Mouse (Mus musculus) gastrocnemius, postnatal 36 days (tissue): ENCODE measurements around the gene Zfp184. TPM values are rescaled to one million over a fixed set of nuclear protein-coding genes. Genes with fewer than 3 reads are reported as not detected.

Experiments used
- DNase-seq, 2 experiments: peaks; one replicate each; pipeline ENCODE4 v3.0.0; 2022
- intact Hi-C: fragments of 180-260 bp; cut with DNase I; formaldehyde crosslinking; loops from one replicate; pipeline ENCODE4 v1.15.1; 2025
- total RNA-seq, 2 experiments: library from RNA; stranded (reverse); gene quantifications; 2 replicates each; pipeline ENCODE4 v1.2.3; 2021

Gene Zfp184
- total RNA-seq, 2 experiments from 2014 or later, result 0.26 to 0.30 TPM

- no peak for DNase-seq
- intact Hi-C loops, result no loop called here
Measured at GRCm38 (mm10) chr13:21919836-21920431, 25.0 kb upstream of the Zfp184 start.

GRCm38 (mm10) chr13:21920681-21921233 lies 24.1 kb upstream of the Zfp184 start:
- intact Hi-C loops, result no loop called here
- no peak for DNase-seq

DNA sequence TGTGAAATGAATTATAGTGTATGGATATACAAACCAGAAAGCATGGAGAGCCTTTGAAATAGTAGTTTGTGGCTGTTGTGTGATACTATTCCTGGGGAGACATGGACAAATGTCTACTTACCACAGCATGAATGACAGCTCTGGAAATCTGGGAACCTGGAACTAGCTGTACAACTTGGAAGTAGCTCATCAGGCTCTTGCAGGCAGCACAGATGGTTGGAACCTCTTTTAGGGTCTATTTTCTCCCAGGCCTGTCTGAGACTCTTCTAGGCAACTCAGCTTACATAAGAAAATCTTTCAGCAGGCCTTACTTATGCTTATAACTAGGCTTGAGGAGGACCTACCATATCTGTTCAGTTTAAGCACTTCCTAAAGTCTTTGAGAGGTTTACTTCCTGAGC lies 21.5 kb upstream of the Zfp184 start:
- no peak for DNase-seq
- intact Hi-C loops, result no loop called here

DNA sequence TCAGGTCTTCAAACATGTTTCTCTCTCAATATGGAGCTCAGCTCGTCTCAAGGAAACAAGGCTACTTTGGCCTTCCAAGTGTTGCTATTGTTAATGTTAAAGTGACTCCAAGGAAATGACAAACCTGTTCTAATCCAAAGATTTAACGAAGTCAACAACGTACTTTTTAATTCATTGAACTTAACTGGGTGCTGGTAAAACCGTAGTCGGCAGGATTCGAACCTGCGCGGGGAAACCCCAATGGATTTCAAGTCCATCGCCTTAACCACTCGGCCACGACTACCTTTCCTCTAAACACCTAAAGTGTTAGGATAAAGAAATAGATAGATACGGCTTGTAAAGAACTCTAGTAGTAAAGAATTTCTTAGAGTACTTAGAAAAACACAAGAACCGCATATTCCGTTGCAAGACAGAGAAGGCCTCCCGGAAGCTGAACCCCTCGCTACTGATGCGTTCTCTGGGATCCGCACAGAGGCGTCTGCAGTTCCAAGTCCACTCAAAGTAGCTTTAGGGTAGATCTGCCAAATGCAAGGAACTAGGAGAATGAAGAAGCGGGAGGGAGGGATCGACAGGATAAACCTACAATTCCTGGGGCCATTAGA lies 20.1 kb upstream of the Zfp184 start:
- no peak for DNase-seq
- intact Hi-C loops, result no loop called here

DNA sequence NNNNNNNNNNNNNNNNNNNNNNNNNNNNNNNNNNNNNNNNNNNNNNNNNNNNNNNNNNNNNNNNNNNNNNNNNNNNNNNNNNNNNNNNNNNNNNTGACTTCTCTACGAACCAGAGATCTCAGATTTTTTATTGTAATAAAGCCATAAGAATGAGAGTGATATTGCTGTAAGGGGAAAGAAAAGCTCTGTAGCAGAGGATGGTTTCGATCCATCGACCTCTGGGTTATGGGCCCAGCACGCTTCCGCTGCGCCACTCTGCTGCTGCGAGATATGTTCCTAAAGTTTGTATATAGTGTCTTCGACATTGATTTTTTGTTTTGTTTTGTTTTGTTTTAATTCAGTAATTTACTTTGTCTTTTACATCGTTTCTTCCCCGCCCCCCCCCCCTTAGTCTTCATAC lies 13.9 kb upstream of the Zfp184 start:
- intact Hi-C loops, result no loop called here
- no peak for DNase-seq

DNA sequence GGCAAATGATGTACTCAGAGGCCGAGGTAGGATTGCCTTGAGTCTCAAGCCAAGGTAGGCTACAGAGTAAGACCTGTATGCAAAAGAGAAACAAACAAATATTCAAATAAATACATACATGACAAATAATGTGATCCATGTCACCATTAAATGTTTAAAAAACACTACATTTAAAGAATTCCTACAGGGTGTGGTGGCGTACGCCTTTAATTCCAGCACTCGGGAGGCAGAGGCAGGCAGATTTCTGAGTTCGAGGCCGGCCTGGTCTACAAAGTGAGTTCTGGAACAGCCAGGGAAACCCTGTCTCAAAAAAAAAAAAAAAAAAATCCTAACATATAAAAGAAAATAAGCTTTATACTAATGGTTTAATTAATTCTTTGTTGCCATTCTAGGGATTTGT lies 13.2 kb upstream of the Zfp184 start:
- no peak for DNase-seq
- intact Hi-C loops, result no loop called here

DNA sequence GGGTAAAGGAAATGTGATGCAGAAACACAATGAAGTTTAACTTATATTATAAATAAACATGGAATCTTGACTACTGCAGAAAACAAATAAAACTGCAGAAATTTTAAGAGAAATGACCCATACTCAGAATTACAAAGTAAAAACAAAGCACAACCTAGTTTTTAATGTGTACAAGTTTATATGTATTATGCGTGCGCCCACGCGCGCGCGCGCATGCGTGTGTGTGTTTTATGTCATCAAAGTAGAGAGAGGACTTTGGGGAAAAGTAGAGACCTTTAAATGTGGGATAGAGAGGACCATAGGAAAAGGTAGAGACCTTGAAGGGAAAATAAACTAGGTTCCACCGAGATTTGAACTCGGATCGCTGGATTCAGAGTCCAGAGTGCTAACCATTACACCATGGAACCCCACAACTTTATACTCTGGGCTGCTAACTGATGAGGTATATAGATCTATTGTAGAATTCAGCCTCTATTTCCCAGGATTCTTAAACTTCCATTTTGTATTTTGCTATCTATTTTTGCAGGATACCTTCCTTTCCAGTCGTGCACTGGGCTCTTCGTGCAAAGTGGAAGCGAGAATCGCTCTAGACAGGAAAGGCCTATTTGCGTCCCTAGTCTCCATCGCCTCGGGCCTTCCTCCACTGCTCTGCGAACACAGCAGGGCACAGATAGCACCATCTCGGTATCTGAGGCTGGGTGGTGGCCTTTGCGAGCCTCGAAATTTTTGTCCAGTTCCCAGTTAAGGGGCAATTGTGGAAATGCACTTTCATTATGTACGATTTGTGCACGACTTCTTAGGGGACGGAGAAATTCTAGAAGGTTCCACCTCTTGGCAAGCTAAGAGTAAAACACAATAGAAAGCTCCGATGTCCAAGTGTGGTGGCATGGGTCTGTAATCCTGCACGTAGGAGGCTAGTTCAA lies 11.0 kb upstream of the Zfp184 start:
- intact Hi-C loops, result no loop called here
- no peak for DNase-seq

DNA sequence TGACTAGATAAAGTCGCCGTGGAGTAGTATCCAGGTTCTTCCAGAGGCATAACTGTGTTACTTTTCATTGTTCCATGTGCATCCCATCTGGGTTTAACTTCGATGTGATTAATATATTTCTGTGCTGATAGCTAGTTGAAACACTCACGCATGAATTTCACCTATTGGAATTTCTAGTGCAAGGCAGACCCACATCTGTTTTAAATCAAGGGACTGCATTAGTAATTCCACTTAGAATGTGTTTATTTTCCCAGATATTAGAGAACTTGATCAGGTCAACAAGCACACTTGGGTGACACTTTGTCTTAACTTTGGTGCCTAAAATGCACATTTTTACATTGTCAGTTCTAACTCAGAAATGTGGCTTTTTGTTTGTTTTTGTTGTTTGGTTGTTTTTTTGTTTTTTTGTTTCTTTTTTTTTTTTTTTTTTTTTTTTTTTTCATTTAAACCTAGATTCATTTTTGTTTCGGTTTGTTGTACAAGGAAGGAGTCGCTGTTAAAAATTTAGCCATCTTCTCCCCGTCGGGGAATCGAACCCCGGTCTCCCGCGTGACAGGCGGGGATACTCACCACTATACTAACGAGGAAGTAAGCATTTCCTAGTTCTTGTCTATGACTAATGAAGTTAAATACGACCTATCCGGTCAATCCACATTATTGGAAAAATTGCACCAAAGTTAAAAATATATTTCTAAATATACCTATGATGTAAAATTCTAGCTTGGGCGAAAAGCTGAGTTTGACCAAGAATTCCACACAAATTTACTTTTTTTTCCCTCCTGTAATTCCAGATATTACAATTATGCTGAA lies 9.7 kb upstream of the Zfp184 start:
- intact Hi-C loops, result no loop called here
- DNase-seq, result peak; percentile 23 to 26

- no peak for DNase-seq
- intact Hi-C loops, result no loop called here
Measured at GRCm38 (mm10) chr13:21935833-21936232, 9.1 kb upstream of the Zfp184 start.

GRCm38 (mm10) chr13:21936968-21937367 lies 7.9 kb upstream of the Zfp184 start:
- intact Hi-C loops, result no loop called here
- DNase-seq, result peak in 1 of 2 experiments; percentile 14

GRCm38 (mm10) chr13:21940213-21940612 lies 4.7 kb upstream of the Zfp184 start:
- DNase-seq, result peak; percentile 61 to 74
- intact Hi-C loops, result no loop called here

DNA sequence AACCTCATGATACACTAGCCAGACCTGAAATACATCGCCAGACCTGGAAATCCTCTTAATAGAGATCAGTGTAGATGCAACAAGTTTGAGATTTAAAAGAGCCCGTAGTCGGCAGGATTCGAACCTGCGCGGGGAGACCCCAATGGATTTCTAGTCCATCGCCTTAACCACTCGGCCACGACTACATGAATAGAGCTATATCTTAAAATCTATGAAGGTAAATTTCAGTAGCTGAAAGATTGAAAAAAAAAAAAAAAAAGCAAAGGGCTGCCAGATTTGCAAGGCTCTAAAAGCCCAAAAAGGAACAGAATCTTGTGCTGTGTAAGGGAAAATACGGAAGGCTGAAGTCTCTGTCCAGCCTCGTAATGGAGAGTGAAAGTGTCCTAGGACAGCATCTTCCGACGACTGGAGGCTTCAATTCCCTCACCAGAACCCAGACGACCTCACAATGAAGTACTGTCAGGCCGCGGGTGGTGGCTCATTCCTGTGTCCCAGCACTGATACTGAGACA lies 4.0 kb upstream of the Zfp184 start:
- intact Hi-C loops, result no loop called here
- peak; percentile 70 to 74 for DNase-seq

DNA sequence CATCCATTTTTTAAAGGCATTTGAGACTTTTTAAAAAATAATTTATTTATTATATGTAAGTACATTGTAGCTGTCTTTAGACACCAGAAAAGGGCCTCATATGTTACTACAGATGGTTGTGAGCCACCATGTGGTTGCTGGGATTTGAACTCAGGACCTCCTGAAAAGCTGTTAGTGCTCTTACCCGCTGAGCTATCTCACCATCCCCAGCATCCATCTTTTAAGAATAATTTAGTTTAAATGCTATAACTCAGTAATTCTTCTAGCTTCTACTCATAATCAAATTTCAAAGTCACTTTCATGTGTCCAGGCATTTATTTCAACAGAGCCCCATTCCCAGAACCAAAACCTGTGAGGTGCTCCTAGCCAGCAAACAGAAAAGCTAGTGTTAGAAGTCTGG lies 1.2 kb upstream of the Zfp184 start:
- intact Hi-C loops, result no loop called here
- no peak for DNase-seq

DNA sequence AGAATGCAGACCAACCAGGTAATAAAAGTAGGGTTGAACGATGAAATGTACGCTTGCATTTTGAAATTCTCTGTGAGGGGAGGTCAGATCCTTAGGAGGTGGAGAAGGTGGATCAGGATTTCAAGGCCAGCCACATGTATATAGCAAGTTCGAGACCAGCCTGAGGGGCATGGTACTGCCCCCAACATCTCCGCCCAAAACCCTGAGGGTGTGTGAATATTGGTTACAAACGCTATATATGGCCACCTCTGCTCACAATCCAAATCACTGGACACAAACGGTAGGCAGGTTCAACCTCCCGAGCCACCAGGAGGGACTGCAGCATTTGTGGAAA lies 335 bp upstream of the Zfp184 start:
- DNase-seq, result no peak
- intact Hi-C loops, result no loop called here

DNA sequence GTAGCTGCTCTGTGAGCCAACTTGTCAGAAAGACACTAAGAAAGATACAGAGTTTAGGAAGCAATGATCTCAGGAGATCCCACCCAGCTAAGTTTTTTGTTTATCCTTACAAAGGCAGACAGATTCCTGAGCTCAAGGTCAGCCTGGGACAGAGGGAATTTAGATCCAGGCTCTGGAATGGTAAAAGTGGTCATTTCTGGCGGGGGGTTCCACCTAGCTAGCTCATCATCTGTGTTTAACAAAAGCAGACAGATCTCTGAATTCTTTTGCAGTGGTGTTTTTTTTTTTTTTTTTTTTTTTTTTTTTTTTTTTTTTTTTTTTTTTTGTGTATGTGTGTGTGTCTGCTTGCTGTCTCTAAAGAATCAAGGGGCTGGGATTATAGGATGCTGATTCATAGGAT lies 24.4 kb downstream of the Zfp184 start:
- intact Hi-C loops, result no loop called here
- no peak for DNase-seq

DNA sequence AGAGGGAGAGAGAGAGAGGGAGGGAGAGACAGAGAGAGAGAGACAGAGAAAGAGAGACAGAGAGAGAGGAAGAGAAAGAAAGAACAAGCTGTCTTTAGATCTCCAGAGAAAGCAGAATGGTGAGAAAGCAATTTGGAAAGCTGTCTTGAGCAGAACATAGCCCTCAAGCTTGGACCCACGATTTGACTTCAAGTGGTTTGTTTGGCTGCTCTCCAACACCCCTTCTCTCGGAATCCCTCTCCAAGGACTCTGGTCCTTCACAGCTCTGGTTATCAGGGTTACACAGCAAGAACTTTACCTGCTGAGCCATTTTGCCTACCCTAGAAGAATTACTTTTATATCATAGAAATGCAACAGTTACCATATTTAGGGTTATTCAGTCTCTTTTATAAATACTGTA lies 24.9 kb downstream of the Zfp184 start:
- intact Hi-C loops, result no loop called here
- DNase-seq, result no peak

- intact Hi-C loops, result no loop called here
- no peak for DNase-seq
Measured at GRCm38 (mm10) chr13:21971641-21972040, 26.7 kb downstream of the Zfp184 start.

GRCm38 (mm10) chr13:21974221-21974725 lies 29.4 kb downstream of the Zfp184 start:
- DNase-seq, result peak; percentile 84 to 89
- intact Hi-C loops, result loop anchor here (1.0 to 2.0 kb wide), 2 partner anchors 47 to 54 kb away; no protein-coding TSS in a partner anchor

DNA sequence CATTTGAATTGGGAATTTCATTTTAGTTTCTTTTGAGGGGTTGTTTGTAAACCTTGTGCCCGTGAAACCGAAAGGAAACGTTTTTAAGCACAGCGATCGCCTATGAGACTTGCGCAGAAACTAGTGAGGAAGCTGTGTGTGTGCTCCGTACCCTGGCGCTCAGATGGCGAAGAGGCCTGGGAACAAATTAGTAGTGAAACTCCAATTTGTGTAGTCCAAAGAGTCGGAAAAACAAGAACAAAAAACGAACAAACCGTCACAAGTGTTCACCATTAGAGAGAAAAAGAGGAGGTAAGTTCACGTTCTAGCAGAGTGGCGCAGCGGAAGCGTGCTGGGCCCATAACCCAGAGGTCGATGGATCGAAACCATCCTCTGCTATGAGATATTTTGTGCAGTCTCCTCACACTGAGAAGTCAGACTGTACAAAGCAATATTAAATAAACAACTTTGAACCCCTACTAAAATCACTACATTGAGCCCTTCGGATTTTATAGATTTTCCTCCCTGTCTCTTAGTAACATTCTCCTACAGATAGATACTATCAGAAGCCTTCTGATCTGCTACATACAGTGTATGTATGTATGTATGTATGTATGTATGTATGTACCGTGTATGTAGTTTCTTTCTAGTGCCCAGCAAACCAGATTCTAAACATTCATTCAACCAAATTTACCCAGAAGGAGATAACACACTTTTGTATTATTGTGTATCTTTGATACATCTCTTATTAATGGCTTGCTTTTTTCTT lies 30.0 kb downstream of the Zfp184 start:
- intact Hi-C loops, result loop anchor here (1.0 to 2.0 kb wide), 2 partner anchors 46 to 53 kb away; no protein-coding TSS in a partner anchor
- DNase-seq, result peak; percentile 45 to 46
